Mouse (Mus musculus): Measurements from ENCODE around the gene Egfem1. TPM values are rescaled to one million over a fixed set of nuclear protein-coding genes. Genes with fewer than 3 reads are reported as not detected.

Egfem1 gene
- polyA plus RNA-seq, 1 experiment = not detected

GRCm38 (mm10) chr3:29539211-29539610 lies 457.4 kb downstream of the Egfem1 start:
- WGBS = 55% methylated on average over 2 of the region's 2 CpGs
- no peak for DNase-seq (ENCODE audit: low read depth, low spot score)

- DNase-seq (ENCODE audit: low read depth, low spot score) = no peak
- 31% methylated on average over 1 of the region's 1 CpGs for WGBS
Observed at GRCm38 (mm10) chr3:29539902-29540301, 458.1 kb downstream of the Egfem1 start.

GRCm38 (mm10) chr3:29541477-29542079 lies 459.8 kb downstream of the Egfem1 start:
- no peak for DNase-seq (ENCODE audit: low read depth, low spot score)
- 73% methylated on average over 1 of the region's 1 CpGs for WGBS

GRCm38 (mm10) chr3:29544056-29544455 lies 462.2 kb downstream of the Egfem1 start:
- no peak for DNase-seq (ENCODE audit: low read depth, low spot score)
- WGBS = 76% methylated on average over 1 of the region's 1 CpGs

- WGBS = 98% methylated on average over 1 of the region's 1 CpGs
Observed at GRCm38 (mm10) chr3:29563171-29563570, 481.3 kb downstream of the Egfem1 start.

GRCm38 (mm10) chr3:29578055-29578860 lies 496.4 kb downstream of the Egfem1 start:
- WGBS = 73% methylated on average over 5 of the region's 5 CpGs

More at GRCm38 (mm10) chr3:29563171-29563570, 481.3 kb downstream of the Egfem1 start:
- DNase-seq (ENCODE audit: low read depth, low spot score) = no peak

GRCm38 (mm10) chr3:29582749-29583148 lies 500.9 kb downstream of the Egfem1 start:
- 61% methylated on average over 8 of the region's 8 CpGs for WGBS
- no peak for DNase-seq (ENCODE audit: low read depth, low spot score)

More at GRCm38 (mm10) chr3:29578055-29578860, 496.4 kb downstream of the Egfem1 start:
- DNase-seq (ENCODE audit: low read depth, low spot score) = no peak

GRCm38 (mm10) chr3:29602140-29602539 lies 520.3 kb downstream of the Egfem1 start:
- DNase-seq (ENCODE audit: low read depth, low spot score) = no peak
- 64% methylated on average over 7 of the region's 7 CpGs for WGBS

GRCm38 (mm10) chr3:29608713-29609112 lies 526.9 kb downstream of the Egfem1 start:
- 54% methylated on average over 3 of the region's 3 CpGs for WGBS
- no peak for DNase-seq (ENCODE audit: low read depth, low spot score)

GRCm38 (mm10) chr3:29609174-29609573 lies 527.4 kb downstream of the Egfem1 start:
- 75% methylated on average over 2 of the region's 2 CpGs for WGBS
- no peak for DNase-seq (ENCODE audit: low read depth, low spot score)

GRCm38 (mm10) chr3:29619586-29619985 lies 537.8 kb downstream of the Egfem1 start:
- WGBS = 65% methylated on average over 1 of the region's 1 CpGs
- DNase-seq (ENCODE audit: low read depth, low spot score) = no peak

GRCm38 (mm10) chr3:29639819-29640218 lies 558.0 kb downstream of the Egfem1 start:
- no peak for DNase-seq (ENCODE audit: low read depth, low spot score)
- WGBS = 42% methylated on average over 2 of the region's 2 CpGs

GRCm38 (mm10) chr3:29666796-29667195 lies 585.0 kb downstream of the Egfem1 start:
- WGBS = 64% methylated on average over 2 of the region's 2 CpGs
- no peak for DNase-seq (ENCODE audit: low read depth, low spot score)

- 90% methylated on average over 8 of the region's 8 CpGs for WGBS
- no peak for DNase-seq (ENCODE audit: low read depth, low spot score)
Observed at GRCm38 (mm10) chr3:29689367-29690285, 607.8 kb downstream of the Egfem1 start.

- no peak for DNase-seq (ENCODE audit: low read depth, low spot score)
- WGBS = 43% methylated on average over 2 of the region's 2 CpGs
Observed at GRCm38 (mm10) chr3:29701126-29701525, 619.3 kb downstream of the Egfem1 start.

- 77% methylated on average over 2 of the region's 2 CpGs for WGBS
- no peak for DNase-seq (ENCODE audit: low read depth, low spot score)
Observed at GRCm38 (mm10) chr3:29706816-29707215, 625.0 kb downstream of the Egfem1 start.

- WGBS = 71% methylated on average over 1 of the region's 1 CpGs
- DNase-seq (ENCODE audit: low read depth, low spot score) = no peak
Observed at GRCm38 (mm10) chr3:29707467-29707866, 625.6 kb downstream of the Egfem1 start.

GRCm38 (mm10) chr3:29726376-29726967 lies 644.6 kb downstream of the Egfem1 start:
- 58% methylated on average over 8 of the region's 8 CpGs for WGBS
- no peak for DNase-seq (ENCODE audit: low read depth, low spot score)

- no peak for DNase-seq (ENCODE audit: low read depth, low spot score)
Observed at GRCm38 (mm10) chr3:29730062-29730760, 648.4 kb downstream of the Egfem1 start.

More at GRCm38 (mm10) chr3:29730062-29730760, 648.4 kb downstream of the Egfem1 start:
- WGBS = 12% methylated on average over 4 of the region's 4 CpGs

Measured in large intestine, adult 2 months (tissue).